10 mouse cellular contexts compared by ENCODE assay signal in genomic region chr2:18695163-18695562, GRCm38 (mm10). TPM values are rescaled to one million over a fixed set of nuclear protein-coding genes. Genes with fewer than 3 reads are reported as not detected.
DNase-seq lines count a peak whose midpoint lies in the region; ATAC-seq and TF ChIP-seq lines count a peak whose summit lies in the region.
"Had no signal": no experiment of that assay in that cellular context is flagged by ENCODE, and none has a peak within 500 bp of the region (broad histone marks: within the 10 kb centered on the region; RNA-seq: fewer than 3 reads in every experiment).

No protein-coding gene starts in this region.

- H3K27me3 ChIP-seq in forebrain, embryonic 12.5 days, result peaks cover 65% of the 10 kb centered on the region
- peaks cover 63% of the 10 kb centered on the region for H3K27me3 ChIP-seq in forebrain, embryonic 11.5 days (ENCODE audit: control insufficient read depth, insufficient read depth, low read length)
- H3K27me3 ChIP-seq in kidney, postnatal 0 days (ENCODE audit: insufficient read depth, low read length), result peaks cover 62% of the 10 kb centered on the region
- peaks cover 20% of the 10 kb centered on the region for H3K27me3 ChIP-seq in kidney, adult 2 months (replicated peaks; ENCODE audit: control insufficient read depth, insufficient read depth, low read length)
- peaks cover 79% of the 10 kb centered on the region for H3K27me3 ChIP-seq in midbrain, embryonic 13.5 days

- TF ChIP-seq CTCF in kidney, postnatal 0 days (IDR thresholded peaks at IDR 0.05; ENCODE audit: low read depth), result no peak
- TF ChIP-seq CTCF in kidney, adult 2 months (conservative IDR thresholded peaks at IDR 0.05; ENCODE audit: insufficient read depth, insufficient read length, low read depth, low read length), result no peak
- no peak for TF ChIP-seq CTCF in brain, embryonic 14.5 days (IDR thresholded peaks at IDR 0.05; ENCODE audit: borderline replicate concordance, extremely low read depth, insufficient read depth, insufficient read length)

- TF ChIP-seq POLR2A in kidney, adult 2 months (IDR thresholded peaks at IDR 0.05; ENCODE audit: low read depth, low read length), result no peak
- no peak for TF ChIP-seq POLR2A in brain, embryonic 14.5 days (IDR thresholded peaks at IDR 0.05; ENCODE audit: borderline replicate concordance, extremely low read depth, insufficient read depth, insufficient read length, poor library complexity, severe bottlenecking)

- no peaks in the 10 kb centered on the region for H3K36me3 ChIP-seq in forebrain, embryonic 12.5 days (replicated peaks)
- no peaks in the 10 kb centered on the region for H3K36me3 ChIP-seq in forebrain, embryonic 11.5 days (ENCODE audit: control insufficient read depth, insufficient read depth, low read length)
- no peaks in the 10 kb centered on the region for H3K36me3 ChIP-seq in kidney, postnatal 0 days (ENCODE audit: insufficient read depth, low read length)
- H3K36me3 ChIP-seq in kidney, adult 2 months (ENCODE audit: control insufficient read depth, insufficient read depth, low read length), result no peaks in the 10 kb centered on the region
- H3K36me3 ChIP-seq in midbrain, embryonic 13.5 days, result no peaks in the 10 kb centered on the region

- no peaks in the 10 kb centered on the region for H3K9me3 ChIP-seq in forebrain, embryonic 12.5 days
- H3K9me3 ChIP-seq in forebrain, embryonic 11.5 days (ENCODE audit: control insufficient read depth, low read length), result no peaks in the 10 kb centered on the region
- H3K9me3 ChIP-seq in kidney, postnatal 0 days (replicated peaks; ENCODE audit: low read length), result no peaks in the 10 kb centered on the region
- no peaks in the 10 kb centered on the region for H3K9me3 ChIP-seq in midbrain, embryonic 13.5 days

- H3K9ac ChIP-seq in forebrain, embryonic 12.5 days, result no peak overlapping the region
- no peak overlapping the region for H3K9ac ChIP-seq in forebrain, embryonic 11.5 days (ENCODE audit: low read length)
- H3K9ac ChIP-seq in kidney, postnatal 0 days (ENCODE audit: low read depth, low read length), result no peak overlapping the region
- no peak overlapping the region for H3K9ac ChIP-seq in midbrain, embryonic 13.5 days (replicated peaks)

- peaks cover 28% of the 10 kb centered on the region for H3K4me1 ChIP-seq in forebrain, embryonic 12.5 days
- peaks cover 9% of the 10 kb centered on the region; the same call in 1 of the 2 replicates for H3K4me1 ChIP-seq in forebrain, embryonic 11.5 days (replicated peaks; ENCODE audit: control insufficient read depth, insufficient read depth, low read length)
- H3K4me1 ChIP-seq in kidney, postnatal 0 days (replicated peaks; ENCODE audit: insufficient read depth, low read length), result 0 out of 2 replicates have a peak, but pooled peaks cover 7% of the 10 kb centered on the region
- H3K4me1 ChIP-seq in kidney, adult 2 months (ENCODE audit: control insufficient read depth, insufficient read depth, low read length), result no peaks in the 10 kb centered on the region
- peaks cover 31% of the 10 kb centered on the region for H3K4me1 ChIP-seq in midbrain, embryonic 13.5 days (replicated peaks)

- H3K4me2 ChIP-seq in forebrain, embryonic 12.5 days, result peak overlapping the region; percentile 98; the same call in 1 of the 2 replicates
- H3K4me2 ChIP-seq in forebrain, embryonic 11.5 days (ENCODE audit: low read depth, low read length, severe bottlenecking), result no peak overlapping the region; the same call in 1 of the 2 replicates
- H3K4me2 ChIP-seq in kidney, postnatal 0 days (ENCODE audit: low read length), result peak overlapping the region; percentile 71
- peak overlapping the region; percentile 83; the same call in 1 of the 2 replicates for H3K4me2 ChIP-seq in midbrain, embryonic 13.5 days (replicated peaks)

- H3K4me3 ChIP-seq in forebrain, embryonic 12.5 days (replicated peaks), result peak overlapping the region; percentile 55; the same call in 1 of the 2 replicates
- H3K4me3 ChIP-seq in forebrain, embryonic 11.5 days (ENCODE audit: low read depth, low read length), result no peak overlapping the region
- H3K4me3 ChIP-seq in kidney, postnatal 0 days (replicated peaks; ENCODE audit: low read depth, low read length), result 0 out of 2 replicates have a peak overlapping the region, but pooled peaks have one; percentile 60
- H3K4me3 ChIP-seq in kidney, adult 2 months (ENCODE audit: insufficient read depth, low read depth, low read length), result no peak overlapping the region
- H3K4me3 ChIP-seq in midbrain, embryonic 13.5 days (replicated peaks), result 0 out of 2 replicates have a peak overlapping the region, but pooled peaks have one; percentile 57

- no peak overlapping the region for H3K27ac ChIP-seq in forebrain, embryonic 12.5 days
- no peak overlapping the region for H3K27ac ChIP-seq in forebrain, embryonic 11.5 days (ENCODE audit: low read depth, low read length)
- H3K27ac ChIP-seq in kidney, postnatal 0 days, result no peak overlapping the region
- no peak overlapping the region for H3K27ac ChIP-seq in kidney, adult 2 months (ENCODE audit: insufficient read depth, low read depth, low read length)
- no peak overlapping the region for H3K27ac ChIP-seq in midbrain, embryonic 13.5 days

- 2% methylated on average over 8 of the region's 8 CpGs for WGBS in forebrain, embryonic 12.5 days
- WGBS in forebrain, embryonic 11.5 days, result under 1% methylated on average over 8 of the region's 8 CpGs
- 7% methylated on average over 8 of the region's 8 CpGs for WGBS in kidney, postnatal 0 days
- WGBS in kidney, adult 2 months, result 29% methylated on average over 8 of the region's 8 CpGs
- WGBS in midbrain, embryonic 13.5 days, result under 1% methylated on average over 8 of the region's 8 CpGs

- no peak for DNase-seq in forebrain, embryonic 11.5 days (ENCODE audit: low spot score)
- no peak for DNase-seq in kidney, postnatal 0 days (ENCODE audit: low spot score)
- DNase-seq in kidney, adult 2 months, result no peak
- peak; percentile 42 for DNase-seq in brain, embryonic 14.5 days (ENCODE audit: low read depth)
- no peak for DNase-seq in layer of hippocampus, postnatal 25 days (ENCODE audit: extremely low spot score in 1 of 2, low spot score in 1 of 2)
- no peak for DNase-seq in Muller cell, postnatal 12 days (ENCODE audit: inconsistent ontology term)
- DNase-seq: cerebellum, adult 8-10 months had no signal

- ATAC-seq in forebrain, embryonic 12.5 days (ENCODE audit: low FRiP score), result no peak
- no peak for ATAC-seq in forebrain, embryonic 11.5 days (replicated peaks; ENCODE audit: low FRiP score)
- ATAC-seq in kidney, postnatal 0 days (replicated peaks; ENCODE audit: low FRiP score, low read depth), result no peak
- ATAC-seq in midbrain, embryonic 13.5 days, result no peak
- ATAC-seq: activated CD4-positive, CD25-positive, alpha-beta regulatory T cell, adult 4 months had no signal

RNA-seq across cellular contexts. Expression of gene Spag6, which starts 1.3 kb away (rescaled TPM):
- polyA plus RNA-seq in forebrain, embryonic 12.5 days (2016; fragmentation: Nextera tagmentation; extraction: Ambion mirVana), result 0.18 and 0.50 TPM in 2 replicates
- 0.21 and 0.44 TPM in 2 replicates for polyA plus RNA-seq in forebrain, embryonic 11.5 days (2014; fragmentation: Nextera tagmentation; extraction: Ambion mirVana)
- 0.15 and 0.18 TPM in 2 replicates for polyA plus RNA-seq in kidney, postnatal 0 days (2015; fragmentation: Nextera tagmentation; extraction: Ambion mirVana)
- 0.14 and 0.27 TPM in 2 replicates for polyA plus RNA-seq in kidney, adult 2 months (2012; rRNA removed)
- polyA plus RNA-seq in brain, embryonic 14.5 days (2012; rRNA removed), result 0.06 and 0.12 TPM in 2 replicates
- 0.24 and 0.28 TPM in 2 replicates for polyA plus RNA-seq in midbrain, embryonic 13.5 days (2015; fragmentation: Nextera tagmentation; extraction: Ambion mirVana)
- 1 to 10 TPM; 3.8 to 5.5 TPM for total RNA-seq in layer of hippocampus, postnatal 25 days (2021)
- polyA plus RNA-seq: activated CD4-positive, CD25-positive, alpha-beta regulatory T cell, adult 4 months had no signal

RNA-seq across cellular contexts. Expression of gene Bmi1, which starts 18.3 kb away (rescaled TPM):
- polyA plus RNA-seq in forebrain, embryonic 12.5 days (2016; fragmentation: Nextera tagmentation; extraction: Ambion mirVana), result 42.0 and 43.9 TPM in 2 replicates
- polyA plus RNA-seq in forebrain, embryonic 11.5 days (2014; fragmentation: Nextera tagmentation; extraction: Ambion mirVana), result 44.4 and 47.5 TPM in 2 replicates
- 29.0 and 29.2 TPM in 2 replicates for polyA plus RNA-seq in kidney, postnatal 0 days (2015; fragmentation: Nextera tagmentation; extraction: Ambion mirVana)
- 16.1 and 17.4 TPM in 2 replicates for polyA plus RNA-seq in kidney, adult 2 months (2012; rRNA removed)
- 75.4 and 93.2 TPM in 2 replicates for polyA plus RNA-seq in brain, embryonic 14.5 days (2012; rRNA removed)
- polyA plus RNA-seq in midbrain, embryonic 13.5 days (2015; fragmentation: Nextera tagmentation; extraction: Ambion mirVana), result 33.9 and 34.2 TPM in 2 replicates
- 10 to 100 TPM; 51.7 to 53.7 TPM for total RNA-seq in layer of hippocampus, postnatal 25 days (2021)

RNA-seq across cellular contexts. Expression of gene Commd3, which starts 23.0 kb away (rescaled TPM):
- 156 and 162 TPM in 2 replicates for polyA plus RNA-seq in forebrain, embryonic 12.5 days (2016; fragmentation: Nextera tagmentation; extraction: Ambion mirVana)
- 123 and 134 TPM in 2 replicates for polyA plus RNA-seq in forebrain, embryonic 11.5 days (2014; fragmentation: Nextera tagmentation; extraction: Ambion mirVana)
- 281 and 292 TPM in 2 replicates for polyA plus RNA-seq in kidney, postnatal 0 days (2015; fragmentation: Nextera tagmentation; extraction: Ambion mirVana)
- 68.1 and 83.2 TPM in 2 replicates for polyA plus RNA-seq in kidney, adult 2 months (2012; rRNA removed)
- polyA plus RNA-seq in brain, embryonic 14.5 days (2012; rRNA removed), result 114 and 143 TPM in 2 replicates
- polyA plus RNA-seq in midbrain, embryonic 13.5 days (2015; fragmentation: Nextera tagmentation; extraction: Ambion mirVana), result 189 and 191 TPM in 2 replicates
- total RNA-seq in layer of hippocampus, postnatal 25 days (2021), result 100 to 1,000 TPM; 104 to 110 TPM

Comparison
In these comparisons a context has a peak if more than half of its experiments do, and no peak if none do; other contexts are left out.
1. H3K4me3 ChIP-seq: peak in forebrain, embryonic 12.5 days (single experiment), kidney, postnatal 0 days (single experiment) and midbrain, embryonic 13.5 days (single experiment); none in forebrain, embryonic 11.5 days (single experiment) and kidney, adult 2 months (single experiment).